Mouse (Mus musculus) retina, embryonic 14.5 days (tissue): ENCODE data around the gene Vmn1r3.
"Not testable (repeated sequence)": the region's sequence is repeated elsewhere in the genome, so short reads cannot be mapped to it uniquely, and the experiment has no call there.

Experiments
- DNase-seq: peaks from one replicate; pipeline ENCODE4 v3.0.0-alpha.2; 2015; ENCODE audit warnings: low spot score

Vmn1r3 gene

GRCm38 (mm10) chr4:3185258-3185657 lies at the start of gene Vmn1r3:
Vmn1r3 (minus strand) TSS chr4:3185358.
- DNase-seq = not testable (repeated sequence)

- DNase-seq = no peak
Observed at GRCm38 (mm10) chr4:3232053-3232452, 46.9 kb upstream of the Vmn1r3 start.

GRCm38 (mm10) chr4:3230908-3231684 lies 45.9 kb upstream of the Vmn1r3 start:
- DNase-seq = no peak

- DNase-seq = no peak
Observed at GRCm38 (mm10) chr4:3229532-3229931, 44.4 kb upstream of the Vmn1r3 start.

- DNase-seq = no peak
Observed at GRCm38 (mm10) chr4:3228476-3228875, 43.3 kb upstream of the Vmn1r3 start.

GRCm38 (mm10) chr4:3227751-3228150 lies 42.6 kb upstream of the Vmn1r3 start:
- DNase-seq = no peak

GRCm38 (mm10) chr4:3226488-3226887 lies 41.3 kb upstream of the Vmn1r3 start:
- no peak for DNase-seq

- DNase-seq = not testable (repeated sequence)
Observed at GRCm38 (mm10) chr4:3225416-3225815, 40.3 kb upstream of the Vmn1r3 start.

- not testable (repeated sequence) for DNase-seq
Observed at GRCm38 (mm10) chr4:3224848-3225247, 39.7 kb upstream of the Vmn1r3 start.

GRCm38 (mm10) chr4:3223483-3224209 lies 38.5 kb upstream of the Vmn1r3 start:
- DNase-seq = not testable (repeated sequence)

- DNase-seq = not testable (repeated sequence)
Observed at GRCm38 (mm10) chr4:3216382-3216781, 31.2 kb upstream of the Vmn1r3 start.

GRCm38 (mm10) chr4:3213349-3213748 lies 28.2 kb upstream of the Vmn1r3 start:
- DNase-seq = not testable (repeated sequence)

- not testable (repeated sequence) for DNase-seq
Observed at GRCm38 (mm10) chr4:3209643-3210217, 24.6 kb upstream of the Vmn1r3 start.

- DNase-seq = not testable (repeated sequence)
Observed at GRCm38 (mm10) chr4:3176746-3177490, 8.2 kb downstream of the Vmn1r3 start.

- not testable (repeated sequence) for DNase-seq
Observed at GRCm38 (mm10) chr4:3176195-3176594, 9.0 kb downstream of the Vmn1r3 start.

- DNase-seq = not testable (repeated sequence)
Observed at GRCm38 (mm10) chr4:3175756-3176155, 9.4 kb downstream of the Vmn1r3 start.

GRCm38 (mm10) chr4:3174586-3174985 lies 10.6 kb downstream of the Vmn1r3 start:
- DNase-seq = not testable (repeated sequence)

GRCm38 (mm10) chr4:3167020-3167419 lies 18.1 kb downstream of the Vmn1r3 start, which contains the start of gene Vmn1r2:
Vmn1r2 (plus strand) TSS chr4:3167320.
- not testable (repeated sequence) for DNase-seq

- DNase-seq = no peak
Observed at GRCm38 (mm10) chr4:3165046-3165445, 20.1 kb downstream of the Vmn1r3 start.

GRCm38 (mm10) chr4:3164429-3164828 lies 20.7 kb downstream of the Vmn1r3 start:
- DNase-seq = not testable (repeated sequence)

- not testable (repeated sequence) for DNase-seq
Observed at GRCm38 (mm10) chr4:3153320-3153719, 31.8 kb downstream of the Vmn1r3 start.

- not testable (repeated sequence) for DNase-seq
Observed at GRCm38 (mm10) chr4:3147926-3148325, 37.2 kb downstream of the Vmn1r3 start.
